Mouse (Mus musculus): ENCODE measurements around the gene Gabrr1. TPM values are rescaled to one million over a fixed set of nuclear protein-coding genes. Genes with fewer than 3 reads are reported as not detected.

The Gabrr1 gene
- polyA plus RNA-seq, 1 experiment from 2014 or later = not detected

DNA sequence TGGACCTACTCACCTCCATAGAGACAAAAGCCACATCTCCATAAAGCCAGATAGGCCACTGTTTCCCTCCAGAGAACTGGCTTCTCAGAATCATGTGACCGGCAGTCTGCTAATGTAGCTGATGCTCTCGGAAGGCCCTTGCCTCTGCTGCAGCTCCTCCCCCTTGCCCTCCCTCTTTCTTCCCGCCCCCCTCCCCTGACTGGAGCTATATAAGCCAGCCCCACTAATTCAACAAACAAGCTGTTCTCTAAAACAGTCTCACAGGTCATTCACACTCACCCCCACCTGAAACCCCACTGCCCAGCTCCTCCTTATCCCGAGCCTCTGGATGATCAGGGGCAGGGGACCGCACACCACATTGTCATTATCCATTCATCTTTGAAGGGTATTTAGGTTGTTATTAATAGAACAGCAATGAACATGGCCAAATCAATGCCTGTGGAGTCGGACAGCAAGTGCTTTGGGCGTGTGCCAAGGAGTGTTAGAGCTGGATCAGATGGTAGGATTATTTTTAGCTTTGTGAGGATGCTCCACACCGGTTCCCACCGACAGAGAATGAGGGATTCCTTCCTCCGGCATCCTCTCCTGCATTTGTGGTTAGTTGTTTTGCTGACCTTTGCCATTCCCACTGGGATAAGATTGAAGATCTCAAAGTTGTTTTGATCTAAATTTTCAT is 6.8 kb upstream of the Gabrr1 start:
- WGBS = 80% methylated on average over 10 of the region's 10 CpGs

DNA sequence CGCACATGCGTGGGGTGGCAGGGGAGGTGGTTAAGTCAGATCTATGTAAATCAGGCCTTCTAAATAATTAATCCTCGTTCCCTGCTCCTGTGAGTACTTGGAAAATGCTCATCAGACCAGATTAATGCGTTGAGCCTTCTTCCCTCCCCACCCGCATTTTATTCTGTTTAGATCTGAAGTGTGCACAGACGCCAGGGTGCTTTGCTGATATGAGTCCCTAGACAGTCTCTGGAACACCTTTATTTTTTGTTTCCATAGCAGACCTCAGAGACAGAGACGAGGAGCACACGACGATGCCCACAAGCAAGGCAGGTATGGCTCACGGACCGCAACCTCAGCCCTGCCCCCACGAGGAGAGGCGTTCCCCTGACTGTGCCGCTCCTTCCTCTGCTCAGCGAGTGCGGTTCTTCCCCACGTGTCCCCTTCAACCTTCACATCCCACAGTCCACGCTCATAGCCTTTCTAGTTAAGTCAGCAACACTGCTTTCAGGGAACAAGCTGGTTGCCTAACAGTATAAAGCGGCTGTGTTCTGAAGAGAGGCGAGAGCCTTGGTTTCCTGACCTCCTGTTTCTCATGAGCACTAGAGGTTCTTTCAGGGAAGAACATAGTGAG is 14.5 kb downstream of the Gabrr1 start:
- no peak overlapping the region for H3K4me3 ChIP-seq (ENCODE audit: low read depth, low read length)
- peak; percentile 8 for DNase-seq (ENCODE audit: low spot score)

More for the DNA sequence above, 6.8 kb upstream of the Gabrr1 start:
- DNase-seq (ENCODE audit: low spot score) = no peak
- Histone ChIP-seq H3K27me3 (ENCODE audit: control insufficient read depth, insufficient read depth, low read length) (no peaks in the 10 kb centered on the region), H3K4me2 (replicated peaks; ENCODE audit: low read depth, low read length) (no peak overlapping the region), H3K4me1 (replicated peaks; ENCODE audit: control insufficient read depth, insufficient read depth, low read length) (no peaks in the 10 kb centered on the region), H3K9ac (ENCODE audit: low read depth, low read length) (no peak overlapping the region), H3K9me3 (ENCODE audit: control insufficient read depth, low read length) (no peaks in the 10 kb centered on the region), H3K36me3 (ENCODE audit: control insufficient read depth, insufficient read depth, low read length) (no peaks in the 10 kb centered on the region), H3K4me3 (ENCODE audit: low read depth, low read length) (no peak overlapping the region), H3K27ac (ENCODE audit: low read depth, low read length) (no peak overlapping the region)
- ATAC-seq (ENCODE audit: low FRiP score) = no peak

DNA sequence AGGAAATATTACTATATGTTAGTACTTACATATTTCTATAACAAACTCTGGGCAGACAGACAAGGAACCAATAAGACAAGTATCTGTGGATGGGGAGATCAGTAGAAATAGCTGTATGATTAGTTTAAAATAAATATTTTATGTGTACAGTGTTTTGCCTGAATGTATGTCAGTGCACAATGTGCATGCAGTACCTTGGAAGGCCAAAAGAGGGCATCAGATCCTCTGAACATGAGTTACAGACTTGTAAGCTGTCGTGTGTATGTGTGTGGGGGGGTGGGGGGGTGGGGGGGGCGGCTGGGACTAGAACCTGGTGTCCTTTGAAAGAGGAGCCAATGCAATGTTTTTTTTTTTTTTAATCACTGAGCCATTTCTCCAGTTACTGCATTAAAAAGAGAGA is 15.5 kb downstream of the Gabrr1 start:
- no peak for ATAC-seq (ENCODE audit: low FRiP score)
- no peaks in the 10 kb centered on the region for H3K36me3 ChIP-seq (ENCODE audit: control insufficient read depth, insufficient read depth, low read length)
- no peak overlapping the region for H3K4me3 ChIP-seq (ENCODE audit: low read depth, low read length)
- WGBS = 7% methylated on average over 2 of the region's 2 CpGs
- peak; percentile 71 for DNase-seq (ENCODE audit: low spot score)
- no peak overlapping the region for H3K9ac ChIP-seq (ENCODE audit: low read depth, low read length)
- no peaks in the 10 kb centered on the region for H3K27me3 ChIP-seq (ENCODE audit: control insufficient read depth, insufficient read depth, low read length)
- no peak overlapping the region for H3K27ac ChIP-seq (ENCODE audit: low read depth, low read length)
- H3K4me2 ChIP-seq (replicated peaks; ENCODE audit: low read depth, low read length) = no peak overlapping the region
- H3K4me1 ChIP-seq (replicated peaks; ENCODE audit: control insufficient read depth, insufficient read depth, low read length) = no peaks in the 10 kb centered on the region
- H3K9me3 ChIP-seq (ENCODE audit: control insufficient read depth, low read length) = no peaks in the 10 kb centered on the region

More for the DNA sequence above, 14.5 kb downstream of the Gabrr1 start:
- no peak for ATAC-seq (ENCODE audit: low FRiP score)
- H3K27ac ChIP-seq (ENCODE audit: low read depth, low read length) = no peak overlapping the region
- 50% methylated on average over 20 of the region's 20 CpGs for WGBS
- H3K4me2 ChIP-seq (replicated peaks; ENCODE audit: low read depth, low read length) = no peak overlapping the region
- H3K27me3 ChIP-seq (ENCODE audit: control insufficient read depth, insufficient read depth, low read length) = no peaks in the 10 kb centered on the region
- no peaks in the 10 kb centered on the region for H3K9me3 ChIP-seq (ENCODE audit: control insufficient read depth, low read length)
- H3K36me3 ChIP-seq (ENCODE audit: control insufficient read depth, insufficient read depth, low read length) = no peaks in the 10 kb centered on the region
- no peaks in the 10 kb centered on the region for H3K4me1 ChIP-seq (replicated peaks; ENCODE audit: control insufficient read depth, insufficient read depth, low read length)
- no peak overlapping the region for H3K9ac ChIP-seq (ENCODE audit: low read depth, low read length)

DNA sequence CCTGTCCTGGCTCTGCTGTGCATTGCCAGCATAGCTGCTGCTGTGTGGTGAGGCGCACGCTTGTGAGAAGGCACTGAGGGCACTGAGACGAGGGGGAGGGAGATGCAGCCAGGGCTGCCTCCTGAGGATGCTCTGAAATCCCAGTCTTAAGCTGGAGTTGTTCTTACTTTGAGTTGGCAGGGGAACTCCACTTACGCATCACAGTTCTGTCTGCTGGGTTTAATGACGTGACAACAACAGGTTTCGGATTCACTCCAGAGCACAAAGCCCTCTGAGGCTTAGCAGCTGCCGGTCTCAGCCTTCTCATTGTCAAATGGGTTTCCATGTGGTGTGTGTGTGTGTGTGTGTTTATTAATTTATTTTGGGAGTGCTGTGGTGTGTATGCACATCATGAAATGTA is 16.8 kb downstream of the Gabrr1 start:
- DNase-seq (ENCODE audit: low spot score) (no peak), ATAC-seq (ENCODE audit: low FRiP score) (no peak)
- no peak overlapping the region for H3K4me3 ChIP-seq (ENCODE audit: low read depth, low read length)
- no peaks in the 10 kb centered on the region for H3K27me3 ChIP-seq (ENCODE audit: control insufficient read depth, insufficient read depth, low read length)
- H3K27ac ChIP-seq (ENCODE audit: low read depth, low read length) = no peak overlapping the region
- no peaks in the 10 kb centered on the region for H3K9me3 ChIP-seq (ENCODE audit: control insufficient read depth, low read length)
- no peak overlapping the region for H3K4me2 ChIP-seq (replicated peaks; ENCODE audit: low read depth, low read length)
- H3K36me3 ChIP-seq (ENCODE audit: control insufficient read depth, insufficient read depth, low read length) = no peaks in the 10 kb centered on the region
- WGBS = 68% methylated on average over 7 of the region's 7 CpGs
- H3K9ac ChIP-seq (ENCODE audit: low read depth, low read length) = no peak overlapping the region
- no peaks in the 10 kb centered on the region for H3K4me1 ChIP-seq (replicated peaks; ENCODE audit: control insufficient read depth, insufficient read depth, low read length)

DNA sequence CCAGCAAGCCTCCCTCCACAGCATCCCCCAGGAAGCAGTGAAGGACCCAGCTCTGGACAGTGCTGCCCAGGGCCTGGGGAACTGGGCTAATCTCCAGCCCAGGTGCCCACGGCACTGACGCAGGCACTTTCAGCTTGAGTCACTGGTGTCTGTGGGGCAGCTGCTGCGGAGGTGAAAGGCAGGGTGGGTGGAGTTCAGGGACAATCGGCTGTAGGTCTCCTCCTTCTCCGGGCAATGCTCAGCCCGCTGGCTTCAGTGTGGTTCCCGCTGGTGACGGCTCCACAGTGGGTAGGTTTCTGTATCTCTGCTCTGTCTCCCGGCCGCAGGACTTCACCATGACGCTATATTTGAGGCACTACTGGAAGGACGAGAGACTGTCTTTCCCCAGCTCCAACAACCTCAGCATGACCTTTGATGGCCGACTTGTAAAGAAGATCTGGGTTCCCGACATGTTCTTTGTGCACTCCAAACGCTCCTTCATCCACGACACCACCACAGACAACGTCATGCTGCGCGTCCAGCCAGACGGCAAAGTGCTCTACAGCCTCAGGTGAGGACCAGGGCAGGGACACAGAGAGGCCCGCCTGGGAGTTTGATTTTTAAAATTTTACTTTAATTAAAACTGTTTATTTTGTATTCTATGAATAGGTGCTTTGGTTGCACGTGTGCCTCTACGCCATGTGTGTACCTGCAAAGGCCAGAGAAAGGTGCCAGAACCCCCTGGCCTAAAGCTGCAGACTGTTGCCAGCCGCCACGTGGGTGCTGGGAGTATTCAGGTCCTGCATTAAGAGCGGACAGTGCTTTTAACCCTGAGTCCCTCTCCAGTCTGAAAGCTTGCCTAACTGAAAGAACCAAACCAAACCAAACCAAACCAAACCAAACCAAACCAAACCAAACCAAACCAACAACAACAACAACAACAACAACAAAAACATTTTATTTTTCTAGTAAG is 20.0 kb downstream of the Gabrr1 start:
- ATAC-seq (ENCODE audit: low FRiP score) (no peak), DNase-seq (ENCODE audit: low spot score) (no peak)
- WGBS = 86% methylated on average over 26 of the region's 26 CpGs
- Histone ChIP-seq H3K9ac (ENCODE audit: low read depth, low read length) (no peak overlapping the region), H3K4me1 (replicated peaks; ENCODE audit: control insufficient read depth, insufficient read depth, low read length) (no peaks in the 10 kb centered on the region), H3K36me3 (ENCODE audit: control insufficient read depth, insufficient read depth, low read length) (no peaks in the 10 kb centered on the region), H3K27me3 (ENCODE audit: control insufficient read depth, insufficient read depth, low read length) (no peaks in the 10 kb centered on the region), H3K27ac (ENCODE audit: low read depth, low read length) (no peak overlapping the region), H3K4me3 (ENCODE audit: low read depth, low read length) (no peak overlapping the region), H3K9me3 (ENCODE audit: control insufficient read depth, low read length) (no peaks in the 10 kb centered on the region), H3K4me2 (replicated peaks; ENCODE audit: low read depth, low read length) (no peak overlapping the region)

DNA sequence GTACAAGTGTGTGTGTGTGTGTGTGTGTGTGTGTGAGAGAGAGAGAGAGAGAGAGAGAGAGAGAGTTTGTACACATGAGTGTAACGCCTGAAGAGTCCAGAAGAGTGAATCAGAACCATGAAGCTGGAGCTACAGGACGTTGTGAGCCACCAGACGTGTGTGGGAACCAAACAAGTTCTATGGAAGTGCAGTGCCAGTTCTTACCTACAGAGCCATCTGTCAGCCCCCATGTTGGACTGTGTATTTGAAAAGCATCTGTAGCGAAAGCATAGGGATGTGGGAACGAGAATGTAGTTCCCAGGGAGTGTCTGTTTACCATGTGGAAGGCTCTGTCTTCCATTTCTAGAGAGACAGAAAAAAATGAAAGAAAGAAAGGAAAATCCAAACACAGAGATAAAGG is 51.2 kb downstream of the Gabrr1 start:
- H3K4me1 ChIP-seq (replicated peaks; ENCODE audit: control insufficient read depth, insufficient read depth, low read length) = no peaks in the 10 kb centered on the region
- H3K27ac ChIP-seq (ENCODE audit: low read depth, low read length) = no peak overlapping the region
- H3K27me3 ChIP-seq (ENCODE audit: control insufficient read depth, insufficient read depth, low read length) = peaks cover 3% of the 10 kb centered on the region; the same call in 1 of the 2 replicates
- H3K9me3 ChIP-seq (ENCODE audit: control insufficient read depth, low read length) = no peaks in the 10 kb centered on the region
- WGBS = 85% methylated on average over 5 of the region's 5 CpGs
- H3K36me3 ChIP-seq (ENCODE audit: control insufficient read depth, insufficient read depth, low read length) = no peaks in the 10 kb centered on the region
- no peak overlapping the region for H3K4me2 ChIP-seq (replicated peaks; ENCODE audit: low read depth, low read length)
- ATAC-seq (ENCODE audit: low FRiP score) = no peak
- no peak overlapping the region for H3K4me3 ChIP-seq (ENCODE audit: low read depth, low read length)
- H3K9ac ChIP-seq (ENCODE audit: low read depth, low read length) = no peak overlapping the region
- no peak for DNase-seq (ENCODE audit: low spot score)

DNA sequence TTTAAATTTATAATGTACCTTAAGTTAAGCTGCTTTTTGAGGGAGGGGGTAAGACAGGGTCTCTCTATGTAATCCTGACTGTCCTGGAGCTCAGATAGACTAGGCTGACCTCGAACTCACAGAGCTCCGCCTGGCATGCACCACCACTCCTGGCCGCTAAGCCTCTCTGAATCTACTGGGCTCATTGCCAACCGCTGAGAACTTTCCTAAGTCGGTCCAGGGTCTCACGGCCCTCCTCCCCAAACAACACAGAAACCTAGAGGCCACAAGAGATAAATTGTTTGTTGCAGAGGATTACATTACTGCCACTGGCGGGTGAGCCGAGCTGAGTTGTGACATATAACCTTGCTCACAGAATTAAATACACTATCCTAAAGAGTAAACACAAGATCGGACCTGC is 55.8 kb downstream of the Gabrr1 start:
- ATAC-seq (ENCODE audit: low FRiP score) (peak; percentile 10; the same call in 1 of the 2 replicates), DNase-seq (ENCODE audit: low spot score) (peak; percentile 68)
- Histone ChIP-seq H3K4me2 (replicated peaks; ENCODE audit: low read depth, low read length) (no peak overlapping the region), H3K27ac (ENCODE audit: low read depth, low read length) (no peak overlapping the region), H3K27me3 (ENCODE audit: control insufficient read depth, insufficient read depth, low read length) (peaks cover 3% of the 10 kb centered on the region; the same call in 1 of the 2 replicates), H3K4me3 (ENCODE audit: low read depth, low read length) (no peak overlapping the region; the same call in 1 of the 2 replicates), H3K4me1 (replicated peaks; ENCODE audit: control insufficient read depth, insufficient read depth, low read length) (no peaks in the 10 kb centered on the region), H3K9me3 (ENCODE audit: control insufficient read depth, low read length) (no peaks in the 10 kb centered on the region), H3K9ac (ENCODE audit: low read depth, low read length) (no peak overlapping the region), H3K36me3 (ENCODE audit: control insufficient read depth, insufficient read depth, low read length) (no peaks in the 10 kb centered on the region)
- WGBS = 25% methylated on average over 9 of the region's 9 CpGs

DNA sequence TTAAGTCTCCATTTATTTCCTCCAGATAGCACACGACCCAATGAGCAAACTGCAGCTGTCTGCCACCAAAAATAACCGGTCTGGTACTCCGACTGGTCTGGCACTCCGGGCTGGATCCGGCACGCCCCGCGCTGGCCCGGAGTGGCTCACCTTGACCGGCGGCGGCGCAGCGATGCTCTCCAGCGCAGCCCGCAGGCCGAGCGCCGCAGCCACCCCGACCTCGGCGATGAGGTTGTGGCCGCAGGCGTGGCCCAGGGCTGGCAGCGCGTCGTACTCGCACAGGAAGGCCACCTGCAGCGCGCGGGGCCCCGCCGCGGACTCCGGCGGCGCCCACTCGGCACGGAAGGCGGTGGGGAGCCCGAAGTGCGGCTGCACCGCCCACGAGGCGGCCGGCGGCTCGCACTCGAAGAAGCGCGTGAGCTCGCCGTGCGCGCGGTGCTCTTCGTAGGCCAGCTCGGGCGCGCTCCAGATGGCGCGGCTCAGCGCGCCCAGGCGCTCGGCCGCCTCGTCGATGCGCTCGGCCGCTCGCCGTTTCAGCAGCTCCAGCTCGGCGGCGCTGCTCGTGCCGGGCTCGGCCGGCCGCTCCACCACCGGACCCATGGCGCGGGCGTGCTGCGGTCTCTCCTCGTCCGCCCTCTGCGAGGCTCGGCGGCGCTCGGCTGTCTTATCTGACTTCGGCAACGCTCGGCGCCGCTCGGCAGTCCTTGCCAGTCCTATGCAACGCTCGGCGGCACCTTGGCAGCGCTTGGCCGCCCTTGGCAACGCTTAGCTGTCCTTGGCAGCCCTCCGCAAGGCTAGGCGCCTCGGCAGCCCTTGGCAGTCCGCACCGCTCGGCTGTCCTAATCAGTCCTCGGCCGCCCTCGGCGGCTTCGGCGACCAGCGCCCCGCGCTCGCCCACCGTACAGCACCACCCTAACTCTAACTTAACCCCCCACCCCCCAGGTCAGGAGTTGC is 56.7 kb downstream of the Gabrr1 start:
- WGBS = under 1% methylated on average over 93 of the region's 123 CpGs
- peak; percentile 91 for ATAC-seq (ENCODE audit: low FRiP score)
- H3K4me2 ChIP-seq (replicated peaks; ENCODE audit: low read depth, low read length) = peak overlapping the region; percentile 90

More for the DNA sequence above, 56.7 kb downstream of the Gabrr1 start:
- Histone ChIP-seq H3K4me1 (replicated peaks; ENCODE audit: control insufficient read depth, insufficient read depth, low read length) (no peaks in the 10 kb centered on the region), H3K27me3 (ENCODE audit: control insufficient read depth, insufficient read depth, low read length) (peaks cover 3% of the 10 kb centered on the region; the same call in 1 of the 2 replicates), H3K9me3 (ENCODE audit: control insufficient read depth, low read length) (no peaks in the 10 kb centered on the region), H3K9ac (ENCODE audit: low read depth, low read length) (peak overlapping the region; percentile 65), H3K36me3 (ENCODE audit: control insufficient read depth, insufficient read depth, low read length) (no peaks in the 10 kb centered on the region), H3K4me3 (ENCODE audit: low read depth, low read length) (peak overlapping the region; percentile 66), H3K27ac (ENCODE audit: low read depth, low read length) (peak overlapping the region; percentile 31; the same call in 1 of the 2 replicates)
- DNase-seq (ENCODE audit: low spot score) = peak; percentile 84
